Mouse (Mus musculus) embryonic facial prominence, embryonic 13.5 days (tissue): ENCODE measurements around the gene Slc7a14. TPM values are rescaled to one million over a fixed set of nuclear protein-coding genes. Genes with fewer than 3 reads are reported as not detected.
A peak's percentile ranks its signal among the peaks of the same experiment; 100 is the strongest.

Experiments used
- ATAC-seq: fragments of 200-750 bp; cut with Nextera tagmentation; 2 replicates; pipeline ENCODE4 v1.8.0; 2017; ENCODE audit warnings: low read depth; ENCODE audit not compliant: insufficient number of reproducible peaks, insufficient read depth, low FRiP score, low TSS enrichment
- H3K27ac ChIP-seq: fragments of 300-500 bp; sonication (generic); 2 replicates; pipeline ENCODE4 v1.5.1; 2015; ENCODE audit warnings: moderate library complexity, mild to moderate bottlenecking, inconsistent platforms
- H3K27me3 ChIP-seq: fragments of 300-500 bp; sonication (generic); 2 replicates; pipeline ENCODE4 v1.6.1; 2015; ENCODE audit warnings: mild to moderate bottlenecking, inconsistent platforms
- H3K36me3 ChIP-seq: fragments of 300-500 bp; sonication (generic); 2 replicates; pipeline ENCODE4 v1.6.1; 2015; ENCODE audit warnings: mild to moderate bottlenecking, inconsistent platforms
- H3K4me1 ChIP-seq: fragments of 300-500 bp; sonication (generic); 2 replicates; pipeline ENCODE4 v1.6.1; 2015; ENCODE audit warnings: inconsistent platforms
- H3K4me2 ChIP-seq: fragments of 300-500 bp; sonication (generic); 2 replicates; pipeline ENCODE4 v1.6.1; 2015; ENCODE audit warnings: moderate library complexity, mild to moderate bottlenecking, inconsistent platforms
- H3K4me3 ChIP-seq: fragments of 300-500 bp; sonication (generic); 2 replicates; pipeline ENCODE4 v1.5.1; 2015; ENCODE audit warnings: mild to moderate bottlenecking, inconsistent platforms
- H3K9ac ChIP-seq: fragments of 300-500 bp; sonication (generic); 2 replicates; pipeline ENCODE4 v1.6.1; 2015; ENCODE audit warnings: mild to moderate bottlenecking, inconsistent platforms
- H3K9me3 ChIP-seq: fragments of 300-500 bp; sonication (generic); 2 replicates; pipeline ENCODE4 v1.6.1; 2016; ENCODE audit warnings: inconsistent platforms
- WGBS: fragments of 180-500 bp; shearing (Covaris S2); methylation state at CpG from one replicate; pipeline ENCODE4 v1.1.7; 2015; ENCODE audit warnings: mixed read lengths; 5-methylcytosine and 5-hydroxymethylcytosine counted together
- polyA plus RNA-seq: library from polyadenylated mRNA; unstranded; fragments of >200 nt; fragmentation: Nextera tagmentation; extraction: Ambion mirVana; gene quantifications from 2 replicates; pipeline ENCODE4 v1.2.1, GENCODE M21; 2015

Slc7a14 gene
- polyA plus RNA-seq, 1 experiment from 2014 or later = 0.21 TPM

- H3K27me3 ChIP-seq = no peaks in the 10 kb centered on the region
- no peak overlapping the region for H3K27ac ChIP-seq
- no peak for ATAC-seq
- no peaks in the 10 kb centered on the region for H3K36me3 ChIP-seq
- 72% methylated on average over 17 of the region's 17 CpGs for WGBS
- peaks cover 8% of the 10 kb centered on the region for H3K4me1 ChIP-seq
- H3K9me3 ChIP-seq = 0 out of 2 replicates have a peak, but pooled peaks cover 3% of the 10 kb centered on the region
- no peak overlapping the region for H3K4me3 ChIP-seq
- H3K4me2 ChIP-seq = no peak overlapping the region
- no peak overlapping the region for H3K9ac ChIP-seq
Observed at GRCm38 (mm10) chr3:31199162-31199877, 110.9 kb downstream of the Slc7a14 start.

GRCm38 (mm10) chr3:31191402-31191801, 118.8 kb downstream of the Slc7a14 start:
- WGBS = 28% methylated on average over 10 of the region's 10 CpGs
- ATAC-seq = no peak
- no peaks in the 10 kb centered on the region; the same call in 1 of the 2 replicates for H3K9me3 ChIP-seq

GRCm38 (mm10) chr3:31190342-31190741, 119.8 kb downstream of the Slc7a14 start:
- Histone ChIP-seq H3K27me3 (no peaks in the 10 kb centered on the region), H3K9ac (no peak overlapping the region), H3K4me2 (no peak overlapping the region), H3K4me3 (no peak overlapping the region), H3K27ac (no peak overlapping the region), H3K9me3 (no peaks in the 10 kb centered on the region; the same call in 1 of the 2 replicates), H3K36me3 (no peaks in the 10 kb centered on the region), H3K4me1 (peaks cover 7% of the 10 kb centered on the region; the same call in 1 of the 2 replicates)
- no peak for ATAC-seq
- 84% methylated on average over 7 of the region's 7 CpGs for WGBS

More at GRCm38 (mm10) chr3:31191402-31191801, 118.8 kb downstream of the Slc7a14 start:
- no peaks in the 10 kb centered on the region for H3K27me3 ChIP-seq
- no peak overlapping the region for H3K9ac ChIP-seq
- H3K4me3 ChIP-seq = no peak overlapping the region
- no peak overlapping the region for H3K27ac ChIP-seq
- H3K4me1 ChIP-seq = peaks cover 7% of the 10 kb centered on the region; the same call in 1 of the 2 replicates
- peak overlapping the region; percentile 27 for H3K4me2 ChIP-seq
- H3K36me3 ChIP-seq = no peaks in the 10 kb centered on the region

- H3K9ac ChIP-seq = no peak overlapping the region
- no peak for ATAC-seq
- H3K4me3 ChIP-seq = no peak overlapping the region
- H3K27me3 ChIP-seq = no peaks in the 10 kb centered on the region
- no peaks in the 10 kb centered on the region for H3K9me3 ChIP-seq
- H3K36me3 ChIP-seq = no peaks in the 10 kb centered on the region
- 31% methylated on average over 12 of the region's 12 CpGs for WGBS
- H3K27ac ChIP-seq = peak overlapping the region; percentile 57
- no peak overlapping the region for H3K4me2 ChIP-seq
- peaks cover 28% of the 10 kb centered on the region for H3K4me1 ChIP-seq
Observed at GRCm38 (mm10) chr3:31166365-31166871, 143.8 kb downstream of the Slc7a14 start.

DNA sequence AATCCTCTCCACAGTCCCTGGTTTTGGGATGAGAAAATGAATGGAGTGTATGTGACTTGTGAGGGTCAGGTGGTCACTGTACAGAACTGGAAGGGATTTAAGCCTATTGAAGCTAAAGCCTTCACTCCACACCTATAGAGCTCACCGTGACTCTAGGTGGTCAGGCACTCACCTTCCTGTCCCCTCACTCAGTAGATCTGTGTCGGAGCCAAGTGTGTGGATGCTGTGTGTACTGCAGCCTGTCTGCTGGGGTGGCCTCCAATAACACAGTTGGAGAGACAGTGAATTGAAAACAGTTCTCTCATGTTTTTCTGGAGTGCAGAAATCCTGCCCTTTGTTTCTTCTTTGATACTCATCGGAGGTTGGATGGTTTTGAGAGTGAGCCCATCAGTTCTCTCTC, 144.4 kb downstream of the Slc7a14 start:
- Histone ChIP-seq H3K4me1 (peaks cover 32% of the 10 kb centered on the region), H3K4me2 (no peak overlapping the region), H3K4me3 (no peak overlapping the region), H3K36me3 (no peaks in the 10 kb centered on the region), H3K9me3 (no peaks in the 10 kb centered on the region), H3K27ac (peak overlapping the region; percentile 57), H3K9ac (no peak overlapping the region), H3K27me3 (no peaks in the 10 kb centered on the region)
- 40% methylated on average over 3 of the region's 3 CpGs for WGBS
- no peak for ATAC-seq

DNA sequence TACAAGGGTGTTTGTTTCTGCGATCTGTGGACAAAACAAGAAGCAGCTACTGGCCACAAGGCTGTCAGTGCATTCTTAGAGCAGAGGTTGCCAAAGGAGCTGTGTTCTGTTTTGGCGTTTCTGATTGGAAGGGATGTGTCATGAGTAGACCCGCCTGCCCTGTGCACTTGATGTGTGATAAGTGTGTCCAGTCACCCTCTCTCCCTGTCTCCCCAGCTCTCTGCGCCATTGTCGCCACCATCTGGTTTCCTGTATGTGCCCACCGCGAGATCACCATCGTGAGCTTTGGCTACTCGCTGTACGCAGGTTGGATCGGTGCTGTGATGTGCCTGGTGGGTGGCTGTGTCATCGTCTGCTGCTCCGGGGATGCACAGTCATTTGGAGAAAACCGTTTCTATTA, 147.3 kb downstream of the Slc7a14 start:
- Histone ChIP-seq H3K36me3 (no peaks in the 10 kb centered on the region), H3K4me3 (no peak overlapping the region), H3K27ac (no peak overlapping the region), H3K9me3 (no peaks in the 10 kb centered on the region), H3K4me2 (no peak overlapping the region), H3K4me1 (peaks cover 46% of the 10 kb centered on the region), H3K9ac (no peak overlapping the region), H3K27me3 (no peaks in the 10 kb centered on the region)
- no peak for ATAC-seq
- 93% methylated on average over 14 of the region's 14 CpGs for WGBS

GRCm38 (mm10) chr3:31161336-31161735, 148.8 kb downstream of the Slc7a14 start:
- no peak for ATAC-seq
- H3K4me2 ChIP-seq = no peak overlapping the region
- no peaks in the 10 kb centered on the region for H3K9me3 ChIP-seq
- H3K27me3 ChIP-seq = no peaks in the 10 kb centered on the region
- H3K9ac ChIP-seq = no peak overlapping the region
- H3K4me3 ChIP-seq = no peak overlapping the region
- H3K27ac ChIP-seq = no peak overlapping the region
- peaks cover 42% of the 10 kb centered on the region for H3K4me1 ChIP-seq
- H3K36me3 ChIP-seq = no peaks in the 10 kb centered on the region
- WGBS = 16% methylated on average over 6 of the region's 6 CpGs

- WGBS = 31% methylated on average over 10 of the region's 10 CpGs
Observed at GRCm38 (mm10) chr3:31160046-31160445, 150.1 kb downstream of the Slc7a14 start.

GRCm38 (mm10) chr3:31157776-31158175, 152.4 kb downstream of the Slc7a14 start:
- Histone ChIP-seq H3K9ac (no peak overlapping the region), H3K4me1 (peaks cover 36% of the 10 kb centered on the region), H3K4me2 (no peak overlapping the region), H3K4me3 (no peak overlapping the region), H3K36me3 (no peaks in the 10 kb centered on the region), H3K27me3 (no peaks in the 10 kb centered on the region; the same call in 1 of the 2 replicates), H3K27ac (no peak overlapping the region), H3K9me3 (no peaks in the 10 kb centered on the region)
- no peak for ATAC-seq
- WGBS = 55% methylated on average over 15 of the region's 15 CpGs

More at GRCm38 (mm10) chr3:31160046-31160445, 150.1 kb downstream of the Slc7a14 start:
- no peak overlapping the region for H3K4me3 ChIP-seq
- no peak for ATAC-seq
- no peaks in the 10 kb centered on the region for H3K27me3 ChIP-seq
- no peaks in the 10 kb centered on the region for H3K36me3 ChIP-seq
- no peak overlapping the region for H3K4me2 ChIP-seq
- no peak overlapping the region; the same call in 1 of the 2 replicates for H3K27ac ChIP-seq
- no peaks in the 10 kb centered on the region for H3K9me3 ChIP-seq
- peaks cover 39% of the 10 kb centered on the region for H3K4me1 ChIP-seq
- no peak overlapping the region for H3K9ac ChIP-seq

DNA sequence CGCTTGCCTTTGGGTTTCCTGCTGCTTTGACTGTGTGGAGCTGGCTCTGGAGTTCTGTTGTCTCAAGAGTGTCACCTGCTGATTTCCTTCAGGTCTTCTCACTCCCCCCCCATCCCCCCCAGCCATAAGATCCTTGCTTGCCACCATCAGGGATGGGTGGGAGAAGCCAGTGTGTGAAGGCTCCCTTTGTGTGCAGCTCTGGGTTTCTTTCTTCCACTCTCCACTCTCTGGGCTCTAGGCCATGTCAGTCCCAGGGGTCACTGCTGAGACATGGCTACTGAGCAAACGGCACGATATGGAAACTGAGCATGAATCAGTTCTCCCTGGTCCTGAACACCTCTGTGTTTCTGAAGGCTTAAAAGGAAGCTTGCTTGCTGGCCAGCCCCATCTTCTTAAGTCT, 154.1 kb downstream of the Slc7a14 start:
- peaks cover 38% of the 10 kb centered on the region for H3K4me1 ChIP-seq
- 30% methylated on average over 3 of the region's 3 CpGs for WGBS
- H3K4me3 ChIP-seq = no peak overlapping the region

More for the DNA sequence above, 154.1 kb downstream of the Slc7a14 start:
- Histone ChIP-seq H3K27me3 (no peaks in the 10 kb centered on the region; the same call in 1 of the 2 replicates), H3K36me3 (no peaks in the 10 kb centered on the region), H3K9me3 (no peaks in the 10 kb centered on the region), H3K27ac (no peak overlapping the region), H3K4me2 (no peak overlapping the region), H3K9ac (no peak overlapping the region)
- ATAC-seq = no peak
